Mouse (Mus musculus): ENCODE results near the gene Aatk. TPM values are rescaled to one million over a fixed set of nuclear protein-coding genes. Genes with fewer than 3 reads are reported as not detected.

Aatk gene
- polyA plus RNA-seq, 1 experiment = 235 TPM

DNA sequence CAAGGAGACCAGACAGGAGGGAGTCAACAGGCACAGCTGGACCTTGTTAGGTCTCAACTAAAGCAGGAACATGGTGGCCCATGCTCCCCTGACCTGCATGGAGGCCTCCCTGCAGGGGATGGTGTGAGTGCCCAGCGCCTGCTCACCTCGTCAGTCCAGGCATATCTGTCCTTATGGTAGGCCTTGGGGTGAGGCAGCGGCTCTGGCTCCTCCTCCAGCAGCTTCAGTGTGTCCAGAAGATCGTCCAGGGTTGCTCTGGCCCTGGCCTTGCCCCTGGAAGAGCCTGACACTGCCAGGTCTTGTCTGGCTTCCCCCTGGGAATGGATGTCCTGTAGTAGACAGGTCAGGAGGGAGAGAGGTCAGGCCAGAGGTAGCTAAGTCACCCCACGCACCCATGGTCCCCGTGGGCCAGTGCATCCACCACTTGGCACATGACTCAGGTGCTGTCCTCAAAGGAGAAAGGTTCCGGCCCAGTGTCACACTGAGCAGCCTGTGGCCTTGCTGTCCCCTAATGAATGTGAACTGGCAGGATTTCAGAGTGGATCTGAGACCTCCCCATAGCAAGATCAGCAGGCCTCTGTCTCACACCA lies 24.9 kb upstream of the Aatk start:
- TF ChIP-seq CTCF (IDR thresholded peaks at IDR 0.05; ENCODE audit: extremely low read depth, insufficient read depth, low read length) (no peak), POLR2A (IDR thresholded peaks at IDR 0.05; ENCODE audit: extremely low read depth, insufficient read depth, low read length) (no peak)
- Histone ChIP-seq H3K27ac (ENCODE audit: insufficient read depth, low read length) (no peak overlapping the region), H3K4me3 (ENCODE audit: insufficient read depth, low read length) (no peak overlapping the region)

DNA sequence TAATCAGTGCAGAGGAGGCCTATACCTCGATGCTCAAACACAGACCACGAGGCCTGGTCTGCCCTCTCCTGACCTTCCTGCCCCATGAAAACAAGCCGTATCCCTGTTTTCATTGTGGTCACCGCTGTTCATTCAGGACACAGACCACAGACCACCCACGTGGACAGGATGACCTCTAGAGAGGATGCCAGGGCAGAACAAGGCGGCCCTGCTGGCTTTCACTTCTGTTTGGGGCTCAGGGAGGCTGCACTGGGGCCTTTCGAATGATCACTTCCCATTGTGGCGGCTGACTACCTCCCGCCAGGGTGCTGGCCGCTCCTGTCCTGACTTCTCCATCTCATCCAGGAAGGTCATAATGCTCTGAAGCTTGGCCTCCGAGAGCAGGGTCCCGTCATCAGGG lies 24.1 kb upstream of the Aatk start:
- Histone ChIP-seq H3K4me1 (ENCODE audit: control insufficient read depth, insufficient read depth, low read length) (no peaks in the 10 kb centered on the region), H3K4me3 (ENCODE audit: insufficient read depth, low read length) (no peak overlapping the region), H3K27ac (ENCODE audit: insufficient read depth, low read length) (no peak overlapping the region)
- TF ChIP-seq POLR2A (IDR thresholded peaks at IDR 0.05; ENCODE audit: extremely low read depth, insufficient read depth, low read length) (no peak), CTCF (IDR thresholded peaks at IDR 0.05; ENCODE audit: extremely low read depth, insufficient read depth, low read length) (no peak)

More for the DNA sequence above, 24.9 kb upstream of the Aatk start:
- H3K4me1 ChIP-seq (ENCODE audit: control insufficient read depth, insufficient read depth, low read length) = no peaks in the 10 kb centered on the region

DNA sequence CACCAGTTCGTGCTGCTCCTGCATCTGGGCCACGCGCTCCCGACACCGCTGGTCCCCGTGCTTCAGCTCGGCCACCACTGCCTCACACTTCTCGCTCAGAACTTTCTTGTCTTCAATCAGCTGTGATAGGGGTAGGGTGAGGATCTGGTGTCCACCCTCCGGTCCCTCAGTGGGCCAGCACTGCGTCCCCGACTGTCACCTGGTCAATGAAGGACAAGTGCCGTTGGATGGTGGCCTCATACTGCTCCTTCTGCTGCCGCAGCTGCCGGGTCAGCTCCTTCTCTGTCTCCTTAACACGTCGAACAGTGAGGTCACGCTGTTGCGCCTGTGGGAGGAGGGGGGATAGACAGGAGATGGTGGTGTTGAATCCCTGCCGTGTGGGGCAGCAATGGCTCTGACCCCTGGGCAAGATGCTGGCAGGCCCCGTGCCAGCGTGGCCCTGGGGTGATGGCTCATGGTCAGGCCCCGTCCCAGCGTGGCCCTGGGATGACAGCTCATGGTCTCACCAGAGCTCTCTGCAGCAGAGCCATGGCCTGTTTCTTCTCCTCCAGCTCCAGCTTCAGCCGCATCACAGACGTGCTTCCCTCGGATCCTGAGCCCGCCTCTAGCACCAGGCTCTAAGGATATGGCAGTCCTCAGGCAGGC lies 23.4 kb upstream of the Aatk start:
- TF ChIP-seq CTCF (IDR thresholded peaks at IDR 0.05; ENCODE audit: extremely low read depth, insufficient read depth, low read length) = no peak
- no peak for TF ChIP-seq POLR2A (IDR thresholded peaks at IDR 0.05; ENCODE audit: extremely low read depth, insufficient read depth, low read length)
- Histone ChIP-seq H3K27ac (ENCODE audit: insufficient read depth, low read length) (no peak overlapping the region), H3K4me3 (ENCODE audit: insufficient read depth, low read length) (no peak overlapping the region), H3K4me1 (ENCODE audit: control insufficient read depth, insufficient read depth, low read length) (no peaks in the 10 kb centered on the region)

DNA sequence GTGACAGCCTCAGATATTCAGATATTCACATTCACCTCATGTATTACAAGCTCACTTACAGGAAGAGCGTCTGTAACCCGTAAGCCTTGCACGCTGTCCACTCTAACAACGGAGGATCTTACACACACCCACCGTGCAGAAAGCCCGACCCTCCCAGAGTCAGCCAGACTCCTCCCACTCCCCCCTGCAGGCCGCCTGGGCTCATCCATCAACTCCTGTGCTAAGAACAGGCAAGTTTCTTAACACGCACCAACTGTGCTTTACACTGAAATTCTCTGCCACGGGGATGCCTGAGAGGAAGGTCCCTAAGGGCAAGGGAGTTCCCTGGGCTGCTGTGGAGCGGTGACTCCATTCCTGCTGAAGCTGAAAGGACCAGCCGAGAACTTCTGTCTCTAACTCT lies 22.3 kb upstream of the Aatk start:
- TF ChIP-seq CTCF (IDR thresholded peaks at IDR 0.05; ENCODE audit: extremely low read depth, insufficient read depth, low read length) (no peak), POLR2A (IDR thresholded peaks at IDR 0.05; ENCODE audit: extremely low read depth, insufficient read depth, low read length) (no peak)
- Histone ChIP-seq H3K4me3 (ENCODE audit: insufficient read depth, low read length) (no peak overlapping the region), H3K27ac (ENCODE audit: insufficient read depth, low read length) (no peak overlapping the region), H3K4me1 (ENCODE audit: control insufficient read depth, insufficient read depth, low read length) (no peaks in the 10 kb centered on the region)

DNA sequence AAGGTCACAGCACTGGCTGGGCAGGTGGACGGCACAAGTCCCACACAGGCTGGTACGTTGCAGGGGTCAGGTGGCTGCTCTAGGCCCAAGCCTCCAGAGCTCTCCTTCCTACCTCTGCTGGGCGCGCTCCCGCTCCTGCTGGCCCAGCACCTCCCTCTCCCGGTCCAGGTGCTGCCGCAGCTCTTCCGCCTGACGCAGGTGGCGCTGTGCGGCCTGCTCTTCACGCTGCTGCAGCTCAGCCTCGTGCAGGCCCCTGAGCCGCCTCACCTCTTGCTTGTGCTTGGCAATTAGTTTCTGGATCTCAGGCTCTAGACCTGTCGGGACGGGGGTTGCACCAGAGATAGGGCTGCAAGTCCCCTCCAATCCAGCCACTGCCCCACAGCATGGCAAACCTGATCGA lies 20.9 kb upstream of the Aatk start:
- no peak for TF ChIP-seq CTCF (IDR thresholded peaks at IDR 0.05; ENCODE audit: extremely low read depth, insufficient read depth, low read length)
- no peak for TF ChIP-seq POLR2A (IDR thresholded peaks at IDR 0.05; ENCODE audit: extremely low read depth, insufficient read depth, low read length)
- no peaks in the 10 kb centered on the region for H3K4me1 ChIP-seq (ENCODE audit: control insufficient read depth, insufficient read depth, low read length)
- H3K4me3 ChIP-seq (ENCODE audit: insufficient read depth, low read length) = no peak overlapping the region
- H3K27ac ChIP-seq (ENCODE audit: insufficient read depth, low read length) = no peak overlapping the region

DNA sequence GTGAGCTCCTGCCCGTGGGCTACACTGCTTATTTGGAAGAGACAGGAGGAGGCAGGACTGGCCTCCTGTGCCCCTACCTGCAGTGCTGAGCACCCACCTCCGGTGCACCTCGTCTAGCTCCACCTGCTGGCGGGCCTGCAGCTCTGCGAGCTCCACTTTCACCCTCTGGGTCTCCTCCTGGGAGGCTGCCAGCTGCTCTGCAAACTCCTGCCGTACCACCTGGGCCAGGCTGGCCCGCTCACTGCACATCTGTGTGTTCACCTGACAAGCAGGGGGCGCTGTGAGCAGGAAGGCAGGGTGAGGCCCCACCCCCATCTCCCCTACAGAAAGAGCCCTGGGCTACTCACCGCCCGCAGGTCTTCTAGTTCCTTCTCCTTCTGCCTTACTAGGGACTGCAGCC lies 18.3 kb upstream of the Aatk start:
- no peak overlapping the region for H3K27ac ChIP-seq (ENCODE audit: insufficient read depth, low read length)
- TF ChIP-seq POLR2A (IDR thresholded peaks at IDR 0.05; ENCODE audit: extremely low read depth, insufficient read depth, low read length) (no peak), CTCF (IDR thresholded peaks at IDR 0.05; ENCODE audit: extremely low read depth, insufficient read depth, low read length) (peak; percentile 65)
- no peaks in the 10 kb centered on the region for H3K4me1 ChIP-seq (ENCODE audit: control insufficient read depth, insufficient read depth, low read length)
- H3K4me3 ChIP-seq (ENCODE audit: insufficient read depth, low read length) = no peak overlapping the region

DNA sequence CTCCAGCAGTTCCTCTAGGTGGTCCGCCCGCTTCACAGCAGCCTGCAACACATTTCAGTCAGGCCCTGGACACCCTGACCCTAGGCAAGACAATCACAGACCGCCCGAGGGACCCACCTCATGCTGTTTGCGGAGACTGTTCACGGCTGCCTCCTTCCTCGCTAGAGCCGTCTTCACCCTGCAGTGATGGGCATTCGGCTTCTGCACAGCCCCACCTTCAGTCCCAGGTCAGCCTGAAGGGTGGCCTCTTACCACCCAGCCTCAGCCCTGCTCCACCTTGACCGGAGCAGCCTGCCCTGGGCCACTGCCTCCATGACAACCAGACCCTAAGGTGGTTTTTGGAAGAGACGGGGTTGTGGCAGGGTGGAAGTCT lies 17.7 kb upstream of the Aatk start:
- no peaks in the 10 kb centered on the region for H3K4me1 ChIP-seq (ENCODE audit: control insufficient read depth, insufficient read depth, low read length)
- no peak overlapping the region for H3K4me3 ChIP-seq (ENCODE audit: insufficient read depth, low read length)
- no peak overlapping the region for H3K27ac ChIP-seq (ENCODE audit: insufficient read depth, low read length)
- TF ChIP-seq CTCF (IDR thresholded peaks at IDR 0.05; ENCODE audit: extremely low read depth, insufficient read depth, low read length) (no peak), POLR2A (IDR thresholded peaks at IDR 0.05; ENCODE audit: extremely low read depth, insufficient read depth, low read length) (no peak)

DNA sequence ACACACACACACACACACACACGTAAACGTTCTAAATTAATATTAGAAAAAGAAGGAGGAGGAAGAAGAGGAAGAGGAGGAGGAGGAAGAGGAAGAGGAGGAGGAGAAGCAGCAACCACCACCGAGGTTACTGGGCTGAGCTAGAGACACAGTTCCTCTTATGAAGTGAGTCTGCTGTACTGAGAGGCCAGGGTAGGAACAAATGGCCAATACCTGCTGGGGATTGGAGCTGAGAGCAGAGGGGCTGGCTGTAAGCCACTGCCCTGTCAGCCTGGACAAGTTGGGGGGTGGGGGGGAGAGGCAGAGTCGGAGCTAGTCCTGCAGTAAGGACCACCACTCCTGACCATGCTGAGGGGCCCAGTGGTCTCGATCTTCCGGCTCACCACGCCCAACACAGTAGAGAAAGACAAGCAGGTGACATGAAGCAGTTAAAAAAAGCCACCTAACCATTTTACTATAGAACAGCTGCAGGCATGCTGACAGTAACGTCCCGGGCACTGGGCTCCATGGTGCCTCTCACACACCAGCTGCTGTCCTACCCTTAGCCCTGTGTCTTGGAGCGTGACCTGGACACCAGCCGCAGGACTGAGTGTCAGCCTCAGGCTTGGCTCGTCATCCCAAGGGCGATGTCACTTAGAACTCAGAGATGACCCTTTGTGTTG lies 17.2 kb upstream of the Aatk start:
- Histone ChIP-seq H3K4me1 (ENCODE audit: control insufficient read depth, insufficient read depth, low read length) (no peaks in the 10 kb centered on the region), H3K4me3 (ENCODE audit: insufficient read depth, low read length) (no peak overlapping the region), H3K27ac (ENCODE audit: insufficient read depth, low read length) (no peak overlapping the region)
- no peak for TF ChIP-seq POLR2A (IDR thresholded peaks at IDR 0.05; ENCODE audit: extremely low read depth, insufficient read depth, low read length)
- no peak for TF ChIP-seq CTCF (IDR thresholded peaks at IDR 0.05; ENCODE audit: extremely low read depth, insufficient read depth, low read length)

DNA sequence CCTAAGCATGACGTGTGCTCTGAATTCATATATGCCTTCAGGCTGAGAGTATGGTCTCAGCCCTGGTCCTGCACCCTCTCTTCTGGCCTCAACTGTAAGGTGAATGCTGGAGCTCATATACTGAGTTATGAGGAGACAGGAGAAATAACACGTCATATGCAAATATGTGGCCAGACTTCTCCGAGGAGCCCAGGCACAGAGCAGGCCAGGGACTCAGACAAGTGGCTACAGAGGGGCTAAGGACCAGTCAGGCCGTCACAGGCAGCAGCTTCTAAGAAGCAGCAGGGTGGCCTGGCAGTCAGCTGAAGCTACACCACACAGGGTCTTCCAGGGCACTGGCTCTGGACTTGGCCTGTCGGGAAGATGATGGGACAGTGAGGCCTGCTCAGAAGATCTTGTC lies 16.4 kb upstream of the Aatk start:
- H3K27ac ChIP-seq (ENCODE audit: insufficient read depth, low read length) = no peak overlapping the region
- no peak for TF ChIP-seq CTCF (IDR thresholded peaks at IDR 0.05; ENCODE audit: extremely low read depth, insufficient read depth, low read length)
- no peak for TF ChIP-seq POLR2A (IDR thresholded peaks at IDR 0.05; ENCODE audit: extremely low read depth, insufficient read depth, low read length)

DNA sequence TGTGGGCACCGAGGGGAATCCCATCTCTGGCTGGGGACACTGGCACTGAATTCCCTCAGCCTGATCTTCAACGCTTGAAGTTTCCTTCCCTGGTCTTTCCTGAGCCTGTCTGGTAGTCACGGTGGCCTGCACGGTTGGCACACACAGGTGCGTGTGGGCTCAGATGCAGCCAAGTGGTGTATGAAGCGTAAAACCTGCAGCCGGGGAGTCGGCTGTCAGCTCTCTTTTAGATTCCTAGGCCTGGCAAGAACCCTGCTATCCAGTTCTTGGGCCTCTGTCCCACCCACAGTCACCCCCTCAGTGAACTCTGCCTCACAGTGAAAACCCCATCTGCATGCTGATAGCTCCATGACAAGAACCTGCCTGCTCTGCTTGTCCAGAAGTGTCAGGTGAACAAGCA lies 13.7 kb upstream of the Aatk start:
- TF ChIP-seq POLR2A (IDR thresholded peaks at IDR 0.05; ENCODE audit: extremely low read depth, insufficient read depth, low read length) (no peak), CTCF (IDR thresholded peaks at IDR 0.05; ENCODE audit: extremely low read depth, insufficient read depth, low read length) (no peak)
- H3K27ac ChIP-seq (ENCODE audit: insufficient read depth, low read length) = no peak overlapping the region
- H3K4me3 ChIP-seq (ENCODE audit: insufficient read depth, low read length) = no peak overlapping the region
- no peaks in the 10 kb centered on the region for H3K4me1 ChIP-seq (ENCODE audit: control insufficient read depth, insufficient read depth, low read length)

More for the DNA sequence above, 16.4 kb upstream of the Aatk start:
- no peak overlapping the region for H3K4me3 ChIP-seq (ENCODE audit: insufficient read depth, low read length)
- H3K4me1 ChIP-seq (ENCODE audit: control insufficient read depth, insufficient read depth, low read length) = no peaks in the 10 kb centered on the region
